Mouse (Mus musculus): Measurements from ENCODE around the gene Lmx1b. TPM values are rescaled to one million over a fixed set of nuclear protein-coding genes. Genes with fewer than 3 reads are reported as not detected.

The Lmx1b gene
- polyA plus RNA-seq, 1 experiment from 2014 or later = not detected

- H3K4me1 ChIP-seq (replicated peaks) = peaks cover 7% of the 10 kb centered on the region
- no peak for DNase-seq
Observed at GRCm38 (mm10) chr2:33546879-33547278, 93.4 kb downstream of the Lmx1b start.

GRCm38 (mm10) chr2:33546051-33546450 lies 94.3 kb downstream of the Lmx1b start:
- Histone ChIP-seq H3K4me1 (replicated peaks) (peaks cover 7% of the 10 kb centered on the region), H3K4me3 (replicated peaks) (no peak overlapping the region), H3K9me3 (replicated peaks) (no peaks in the 10 kb centered on the region), H3K27ac (no peak overlapping the region), H3K36me3 (no peaks in the 10 kb centered on the region), H3K4me2 (no peak overlapping the region), H3K9ac (no peak overlapping the region), H3K27me3 (peaks cover 67% of the 10 kb centered on the region)
- WGBS (ENCODE audit: insufficient replicate concordance) = 62% methylated on average over 5 of the region's 5 CpGs
- DNase-seq = no peak
- ATAC-seq (ENCODE audit: low read depth) = no peak

More at GRCm38 (mm10) chr2:33546879-33547278, 93.4 kb downstream of the Lmx1b start:
- Histone ChIP-seq H3K27me3 (peaks cover 58% of the 10 kb centered on the region), H3K4me2 (no peak overlapping the region), H3K36me3 (no peaks in the 10 kb centered on the region), H3K27ac (no peak overlapping the region), H3K9ac (no peak overlapping the region), H3K9me3 (replicated peaks) (no peaks in the 10 kb centered on the region), H3K4me3 (replicated peaks) (no peak overlapping the region)
- 40% methylated on average over 6 of the region's 6 CpGs for WGBS (ENCODE audit: insufficient replicate concordance)
- ATAC-seq (ENCODE audit: low read depth) = no peak

- Histone ChIP-seq H3K27me3 (peaks cover 74% of the 10 kb centered on the region), H3K4me2 (peak overlapping the region; percentile 52), H3K4me3 (replicated peaks) (peak overlapping the region; percentile 39; the same call in 1 of the 2 replicates), H3K36me3 (no peaks in the 10 kb centered on the region), H3K9me3 (replicated peaks) (no peaks in the 10 kb centered on the region), H3K9ac (no peak overlapping the region), H3K4me1 (replicated peaks) (peaks cover 7% of the 10 kb centered on the region), H3K27ac (no peak overlapping the region)
- DNase-seq (no peak), ATAC-seq (ENCODE audit: low read depth) (no peak)
- 16% methylated on average over 16 of the region's 16 CpGs for WGBS (ENCODE audit: insufficient replicate concordance)
Observed at GRCm38 (mm10) chr2:33544781-33545566, 95.3 kb downstream of the Lmx1b start.

DNA sequence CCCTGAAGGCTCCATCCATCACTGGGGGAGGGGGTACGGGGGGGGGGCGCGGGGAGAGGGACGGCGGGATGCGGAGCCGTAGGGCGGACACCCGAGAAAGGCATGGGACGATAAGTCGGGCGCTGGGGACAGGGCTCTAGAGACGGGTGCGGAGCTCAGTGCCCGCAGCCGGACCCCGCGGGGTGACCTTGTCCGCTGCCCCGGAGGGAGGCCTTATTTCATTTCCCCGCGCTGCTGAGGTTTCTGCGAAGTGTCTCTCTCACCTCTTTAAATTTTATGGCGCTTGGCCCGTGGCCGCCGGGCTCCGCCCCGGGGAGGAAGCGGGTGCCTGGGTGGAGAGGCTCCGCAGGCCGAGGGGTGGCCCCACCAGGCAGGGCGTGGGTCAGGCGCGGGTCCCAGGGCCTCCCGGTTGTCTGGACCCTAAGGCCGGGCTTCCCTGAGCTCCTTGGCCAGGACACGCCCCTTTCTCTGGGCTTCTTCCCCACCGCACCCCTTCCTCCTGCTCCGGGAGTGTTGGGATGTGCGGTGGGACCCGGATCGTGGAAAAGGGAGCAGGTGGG lies 96.0 kb downstream of the Lmx1b start:
- Histone ChIP-seq H3K4me2 (peak overlapping the region; percentile 52), H3K9ac (no peak overlapping the region), H3K4me3 (replicated peaks) (peak overlapping the region; percentile 39), H3K9me3 (replicated peaks) (no peaks in the 10 kb centered on the region), H3K36me3 (no peaks in the 10 kb centered on the region), H3K27me3 (peaks cover 81% of the 10 kb centered on the region), H3K4me1 (replicated peaks) (peaks cover 7% of the 10 kb centered on the region), H3K27ac (no peak overlapping the region)
- DNase-seq (no peak), ATAC-seq (ENCODE audit: low read depth) (no peak)
- under 1% methylated on average over 34 of the region's 43 CpGs for WGBS (ENCODE audit: insufficient replicate concordance)

DNA sequence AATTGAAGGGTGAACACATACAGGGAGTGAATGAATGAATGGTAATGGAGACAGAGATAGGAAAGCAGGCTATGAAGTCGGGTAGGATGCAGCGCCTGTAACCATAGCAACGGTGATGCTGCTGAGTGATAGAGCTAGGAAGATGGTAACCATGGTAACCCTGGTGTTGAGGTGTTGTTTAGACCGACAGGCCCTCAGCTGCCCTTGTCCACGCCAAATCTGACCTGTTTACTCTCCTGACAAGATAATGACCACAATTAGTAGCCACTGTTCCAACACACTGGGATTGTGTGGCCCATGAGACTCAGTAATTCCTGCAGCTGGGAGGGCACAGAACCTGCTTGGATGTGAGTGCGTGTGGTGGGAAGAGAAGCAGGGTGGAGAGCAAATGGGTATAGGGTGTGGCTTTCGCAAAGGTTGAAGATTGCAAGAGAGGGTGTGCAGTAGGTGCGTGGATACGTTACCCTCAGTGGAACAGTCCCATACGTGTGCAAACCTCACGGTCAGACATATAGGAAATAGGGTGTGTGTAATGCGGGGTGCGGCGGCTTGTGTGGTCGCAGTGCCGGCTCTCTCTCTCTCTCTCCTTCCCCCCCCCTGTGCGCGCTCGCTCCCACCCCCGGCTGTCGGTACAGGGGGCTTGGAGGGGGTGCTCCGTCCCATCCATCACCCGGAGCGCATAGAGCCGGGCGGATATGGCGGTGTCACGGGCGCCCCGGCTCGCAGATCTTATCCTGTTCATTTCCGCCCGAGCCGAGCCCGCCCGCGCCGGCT lies 96.7 kb downstream of the Lmx1b start:
- 2% methylated on average over 34 of the region's 38 CpGs for WGBS (ENCODE audit: insufficient replicate concordance)
- no peak for ATAC-seq (ENCODE audit: low read depth)
- no peaks in the 10 kb centered on the region for H3K9me3 ChIP-seq (replicated peaks)
- no peak for DNase-seq
- peak overlapping the region; percentile 52 for H3K4me2 ChIP-seq
- H3K27me3 ChIP-seq = peaks cover 86% of the 10 kb centered on the region
- H3K4me1 ChIP-seq (replicated peaks) = peaks cover 7% of the 10 kb centered on the region
- peak overlapping the region; percentile 39 for H3K4me3 ChIP-seq (replicated peaks)
- no peaks in the 10 kb centered on the region for H3K36me3 ChIP-seq
- no peak overlapping the region for H3K9ac ChIP-seq
- no peak overlapping the region for H3K27ac ChIP-seq

- ATAC-seq (ENCODE audit: low read depth) = no peak
- peaks cover 82% of the 10 kb centered on the region for H3K27me3 ChIP-seq
- H3K27ac ChIP-seq = no peak overlapping the region
- no peaks in the 10 kb centered on the region for H3K9me3 ChIP-seq (replicated peaks)
- 7% methylated on average over 11 of the region's 11 CpGs for WGBS (ENCODE audit: insufficient replicate concordance)
- no peak for DNase-seq
- no peak overlapping the region for H3K4me2 ChIP-seq
- H3K4me3 ChIP-seq (replicated peaks) = no peak overlapping the region
- H3K9ac ChIP-seq = no peak overlapping the region
- no peaks in the 10 kb centered on the region for H3K36me3 ChIP-seq
- H3K4me1 ChIP-seq (replicated peaks) = peaks cover 7% of the 10 kb centered on the region
Observed at GRCm38 (mm10) chr2:33542696-33543428, 97.4 kb downstream of the Lmx1b start.

GRCm38 (mm10) chr2:33525274-33526055 lies 114.8 kb downstream of the Lmx1b start:
- ATAC-seq (ENCODE audit: low read depth) (no peak), DNase-seq (no peak)
- Histone ChIP-seq H3K27me3 (peaks cover 2% of the 10 kb centered on the region; the same call in 1 of the 2 replicates), H3K4me1 (replicated peaks) (no peaks in the 10 kb centered on the region), H3K36me3 (no peaks in the 10 kb centered on the region), H3K9me3 (replicated peaks) (no peaks in the 10 kb centered on the region), H3K4me2 (no peak overlapping the region), H3K27ac (no peak overlapping the region), H3K4me3 (replicated peaks) (no peak overlapping the region), H3K9ac (no peak overlapping the region)
- 65% methylated on average over 5 of the region's 5 CpGs for WGBS (ENCODE audit: insufficient replicate concordance)

DNA sequence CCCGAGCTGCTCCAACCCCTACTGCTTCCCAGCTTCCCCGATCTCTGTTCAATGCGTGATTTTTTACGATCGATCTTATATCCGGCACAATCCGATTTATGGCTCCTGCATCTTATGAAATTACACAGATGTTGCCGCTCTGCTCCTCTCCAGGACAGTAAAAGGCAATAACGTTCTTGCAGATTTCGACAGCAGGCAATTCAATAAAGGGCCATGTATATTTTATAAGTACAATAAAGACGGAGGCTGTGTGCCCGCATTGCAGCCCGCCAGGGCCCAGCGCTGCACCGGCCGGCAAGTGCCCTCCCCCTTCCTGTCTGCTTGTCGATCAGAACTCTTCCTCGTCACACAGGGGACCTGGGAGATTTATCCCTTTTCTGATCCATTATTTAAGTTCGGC lies 124.5 kb downstream of the Lmx1b start:
- H3K4me2 ChIP-seq = no peak overlapping the region
- no peak overlapping the region for H3K27ac ChIP-seq
- H3K4me1 ChIP-seq (replicated peaks) = no peaks in the 10 kb centered on the region; the same call in 1 of the 2 replicates
- ATAC-seq (ENCODE audit: low read depth) (no peak), DNase-seq (no peak)
- no peaks in the 10 kb centered on the region for H3K9me3 ChIP-seq (replicated peaks)
- 65% methylated on average over 19 of the region's 19 CpGs for WGBS (ENCODE audit: insufficient replicate concordance)
- peaks cover 17% of the 10 kb centered on the region; the same call in 1 of the 2 replicates for H3K27me3 ChIP-seq
- H3K36me3 ChIP-seq = no peaks in the 10 kb centered on the region
- H3K4me3 ChIP-seq (replicated peaks) = no peak overlapping the region
- H3K9ac ChIP-seq = no peak overlapping the region

DNA sequence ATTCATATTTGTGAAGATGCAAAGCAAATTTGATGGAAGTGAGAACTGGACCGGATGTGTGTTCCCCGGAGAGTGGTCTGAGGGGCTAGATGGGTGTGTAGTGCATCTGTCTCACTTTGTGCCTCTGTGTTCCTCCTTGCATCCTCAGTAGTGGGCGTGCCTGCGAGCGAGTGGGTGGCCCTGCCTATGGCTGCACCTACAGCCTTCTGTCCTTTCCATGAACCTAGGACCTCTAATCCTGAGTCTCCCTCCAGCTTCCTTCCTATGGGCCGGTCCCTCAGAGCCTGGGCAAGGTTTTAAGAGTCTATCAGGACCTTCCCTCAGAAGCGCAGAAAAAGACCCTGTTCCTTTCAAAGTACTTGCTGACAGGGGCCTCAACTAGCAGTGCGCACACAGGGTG lies 124.9 kb downstream of the Lmx1b start:
- Histone ChIP-seq H3K4me1 (replicated peaks) (no peaks in the 10 kb centered on the region; the same call in 1 of the 2 replicates), H3K27ac (no peak overlapping the region), H3K36me3 (no peaks in the 10 kb centered on the region), H3K9me3 (replicated peaks) (no peaks in the 10 kb centered on the region), H3K4me2 (no peak overlapping the region), H3K27me3 (peaks cover 17% of the 10 kb centered on the region; the same call in 1 of the 2 replicates), H3K9ac (no peak overlapping the region), H3K4me3 (replicated peaks) (no peak overlapping the region)
- ATAC-seq (ENCODE audit: low read depth) = no peak
- no peak for DNase-seq
- WGBS (ENCODE audit: insufficient replicate concordance) = 73% methylated on average over 8 of the region's 8 CpGs
